Mouse (Mus musculus) CH12.LX (cell line): ENCODE measurements at regions not wholly inside any gene's neighbourhood (a gene's known extent, or its start where the extent isn't known, plus 50 kb on each side); places are given as distances from the start of the nearest gene placed in this dataset.

Source experiments
- DNase-seq: peaks from one replicate; pipeline ENCODE4 v3.0.0-alpha.2; 2013; ENCODE audit errors: extremely low read depth
- H3K27ac ChIP-seq: 2 replicates; pipeline ENCODE4 v1.5.1; 2012; ENCODE audit warnings: low read depth, mild to moderate bottlenecking, control low read depth, moderate library complexity; ENCODE audit not compliant: insufficient read depth
- H3K27me3 ChIP-seq: replicated peaks from 2 replicates; pipeline ENCODE3; 2012; ENCODE audit warnings: inconsistent platforms
- H3K36me3 ChIP-seq, 2 experiments: replicated peaks in 1 of 2; 2 replicates each; pipeline versions ENCODE3 to v1.6.1; 2012; ENCODE audit warnings: inconsistent platforms in 1 of 2, low read length in 1 of 2, mild to moderate bottlenecking in 1 of 2, mixed read lengths in 1 of 2, moderate library complexity in 1 of 2; ENCODE audit not compliant: control insufficient read depth in 1 of 2, insufficient read depth in 1 of 2
- H3K4me1 ChIP-seq, 2 experiments: 2 replicates each; pipeline ENCODE4 v1.6.1; 2012; ENCODE audit warnings: inconsistent platforms in 1 of 2, moderate library complexity in 1 of 2; ENCODE audit not compliant: insufficient read depth in 2 of 2, control insufficient read depth in 1 of 2
- H3K4me2 ChIP-seq: 2 replicates; pipeline ENCODE4 v1.6.1; 2012; ENCODE audit warnings: low read depth, mild to moderate bottlenecking, control low read depth; ENCODE audit not compliant: poor library complexity, insufficient read depth, severe bottlenecking
- H3K4me3 ChIP-seq, 3 experiments: fragments of 150-350 bp in 1 of 3; sonication (generic) in 1 of 3; replicated peaks in 1 of 3; 2 replicates each; pipeline versions ENCODE3 to v1.5.1; 2011 to 2012; ENCODE audit warnings: low read depth in 2 of 3, low read length in 2 of 3, mild to moderate bottlenecking in 2 of 3, moderate library complexity in 2 of 3, control low read depth in 1 of 3, improper control_type of control experiment in 1 of 3, inconsistent platforms in 1 of 3, mixed read lengths in 1 of 3; ENCODE audit not compliant: poor library complexity in 1 of 3
- H3K79me2 ChIP-seq: replicated peaks from 2 replicates; pipeline ENCODE4 v1.6.1; 2012; ENCODE audit warnings: mild to moderate bottlenecking, moderate library complexity; ENCODE audit not compliant: control insufficient read depth, poor library complexity, insufficient read depth, severe bottlenecking; ENCODE audit errors: extremely low read depth
- H3K9ac ChIP-seq: 2 replicates; pipeline ENCODE4 v1.6.1; 2012; ENCODE audit warnings: low read depth, mild to moderate bottlenecking, control low read depth, moderate library complexity; ENCODE audit not compliant: insufficient read depth
- H3K9me3 ChIP-seq: replicated peaks from 2 replicates; pipeline ENCODE3; 2012; ENCODE audit warnings: low read length, inconsistent platforms, mixed read lengths
- BHLHE40 ChIP-seq: IDR thresholded peaks from 2 replicates; pipeline ENCODE4 v1.6.1; 2011; ENCODE audit warnings: mild to moderate bottlenecking, low read depth, low read length, improper control_type of control experiment
- CHD1 ChIP-seq: IDR thresholded peaks from 2 replicates; pipeline ENCODE4 v1.6.1; 2012; ENCODE audit warnings: low read depth, low read length, improper control_type of control experiment, inconsistent platforms
- CHD2 ChIP-seq: IDR thresholded peaks from 2 replicates; pipeline ENCODE4 v1.6.1; 2011; ENCODE audit warnings: low read length, improper control_type of control experiment
- CTCF ChIP-seq, 2 experiments: IDR thresholded peaks in 1 of 2; conservative IDR thresholded peaks in 1 of 2; 2 replicates each; pipeline ENCODE4 v1.5.1; 2011 to 2012; ENCODE audit warnings: low read depth in 2 of 2, low read length in 2 of 2, improper control_type of control experiment in 1 of 2, inconsistent platforms in 1 of 2, mild to moderate bottlenecking in 1 of 2, moderate library complexity in 1 of 2
- E2F4 ChIP-seq: IDR thresholded peaks from 2 replicates; pipeline ENCODE4 v1.6.1; 2011; ENCODE audit warnings: low read depth, low read length, improper control_type of control experiment; ENCODE audit not compliant: insufficient replicate concordance
- EP300 ChIP-seq: IDR thresholded peaks from 2 replicates; pipeline ENCODE4 v1.6.1; 2011; ENCODE audit warnings: low read length, improper control_type of control experiment
- GABPA ChIP-seq: IDR thresholded peaks from 2 replicates; pipeline ENCODE4 v1.6.1; 2012; ENCODE audit warnings: low read depth, low read length, improper control_type of control experiment, inconsistent platforms; ENCODE audit not compliant: insufficient replicate concordance
- HCFC1 ChIP-seq: IDR thresholded peaks from 2 replicates; pipeline ENCODE4 v1.6.1; 2012; ENCODE audit warnings: low read depth, mild to moderate bottlenecking, inconsistent platforms, low read length, improper control_type of control experiment
- JUN ChIP-seq: IDR thresholded peaks from 2 replicates; pipeline ENCODE4 v1.6.1; 2011; ENCODE audit warnings: low read depth, mild to moderate bottlenecking, low read length, improper control_type of control experiment, moderate library complexity; ENCODE audit not compliant: insufficient read depth
- MAFK ChIP-seq: IDR thresholded peaks from 2 replicates; pipeline ENCODE4 v1.6.1; 2011; ENCODE audit warnings: low read length, improper control_type of control experiment; ENCODE audit not compliant: insufficient replicate concordance
- MAX ChIP-seq: IDR thresholded peaks from 2 replicates; pipeline ENCODE4 v1.6.1; 2011; ENCODE audit warnings: low read length, improper control_type of control experiment
- MAZ ChIP-seq: IDR thresholded peaks from 2 replicates; pipeline ENCODE4 v1.6.1; 2012; ENCODE audit warnings: low read depth, mild to moderate bottlenecking, inconsistent platforms, low read length, improper control_type of control experiment, moderate library complexity
- MXI1 ChIP-seq: IDR thresholded peaks from 2 replicates; pipeline ENCODE4 v1.6.1; 2011; ENCODE audit warnings: mild to moderate bottlenecking, low read depth, low read length, improper control_type of control experiment
- NELFE ChIP-seq: IDR thresholded peaks from 2 replicates; pipeline ENCODE4 v1.6.1; 2011; ENCODE audit warnings: low read depth, low read length, improper control_type of control experiment
- PAX5 ChIP-seq: IDR thresholded peaks from 2 replicates; pipeline ENCODE4 v1.6.1; 2012; ENCODE audit warnings: low read length, inconsistent platforms, mixed read lengths
- POLR2A ChIP-seq: IDR thresholded peaks from 2 replicates; pipeline ENCODE4 v1.6.1; 2011; ENCODE audit warnings: low read depth, mild to moderate bottlenecking, improper control_type of control experiment, low read length
- POLR2AphosphoS2 ChIP-seq: IDR thresholded peaks from 2 replicates; pipeline ENCODE4 v1.6.1; 2011; ENCODE audit warnings: low read depth, low read length, improper control_type of control experiment
- RAD21 ChIP-seq: IDR thresholded peaks from 2 replicates; pipeline ENCODE4 v1.6.1; 2011; ENCODE audit warnings: low read depth, mild to moderate bottlenecking, low read length, improper control_type of control experiment, moderate library complexity
- RCOR1 ChIP-seq: conservative IDR thresholded peaks from 2 replicates; pipeline ENCODE4 v1.6.1; 2012; ENCODE audit warnings: low read depth, mild to moderate bottlenecking, inconsistent platforms, low read length, improper control_type of control experiment
- SIN3A ChIP-seq: IDR thresholded peaks from 2 replicates; pipeline ENCODE4 v1.6.1; 2012; ENCODE audit warnings: low read length, improper control_type of control experiment, inconsistent platforms
- UBTF ChIP-seq: IDR thresholded peaks from 2 replicates; pipeline ENCODE4 v1.6.1; 2012; ENCODE audit warnings: low read depth, mild to moderate bottlenecking, inconsistent platforms, low read length, improper control_type of control experiment, moderate library complexity
- USF2 ChIP-seq: conservative IDR thresholded peaks from 2 replicates; pipeline ENCODE4 v1.6.1; 2011; ENCODE audit warnings: low read depth, low read length, improper control_type of control experiment
- ZC3H11A ChIP-seq: IDR thresholded peaks from 2 replicates; pipeline ENCODE4 v1.6.1; 2012; ENCODE audit warnings: low read depth, mild to moderate bottlenecking, inconsistent platforms, low read length, improper control_type of control experiment
- ZKSCAN1 ChIP-seq: IDR thresholded peaks from 2 replicates; pipeline ENCODE4 v1.6.1; 2012; ENCODE audit warnings: low read depth, inconsistent platforms, low read length, improper control_type of control experiment, borderline replicate concordance
- dilution Hi-C: fragments of 300-500 bp; cut with MboI; formaldehyde crosslinking; loops from 2 replicates; pipeline ENCODE4 v1.14.3; 2020; ENCODE audit warnings: low sequenced_read_pairs; ENCODE audit not compliant: extremely low pct_unique_long_range_greater_than_20kb, extremely low pct_ligation_motif_present
- in situ Hi-C: fragments of 300-500 bp; cut with MboI; formaldehyde crosslinking; loops from 3 replicates; pipeline ENCODE4 v1.14.3; 2019; ENCODE audit warnings: low sequenced_read_pairs, low pct_ligation_motif_present, low pct_unique_long_range_greater_than_20kb, mixed read lengths

DNA sequence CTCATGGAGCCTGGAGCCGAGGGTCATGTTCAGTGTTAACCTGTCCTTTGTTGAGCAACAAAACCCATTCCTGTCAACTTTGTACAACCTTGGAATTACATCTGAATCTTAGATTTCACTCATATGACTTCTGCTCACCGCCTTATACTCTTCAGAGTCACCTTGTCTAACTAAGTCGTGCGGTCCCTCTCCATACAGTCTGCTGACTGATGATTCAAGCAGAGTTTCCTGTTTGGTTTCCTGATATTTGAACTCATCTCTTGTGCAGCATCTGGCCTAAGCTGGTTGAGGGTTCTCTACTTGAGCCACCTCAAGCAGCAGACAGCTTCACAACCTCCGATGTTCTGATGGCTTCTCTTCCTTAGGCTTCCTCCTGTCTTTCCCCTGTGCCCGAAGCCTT, 78.3 kb upstream of the Ccn6 start:
- Histone ChIP-seq H3K4me3 (no peak overlapping the region), H3K27ac (no peak overlapping the region), H3K36me3 (no peaks in the 10 kb centered on the region), H3K4me2 (no peak overlapping the region), H3K9ac (no peak overlapping the region), H3K4me1 (peaks cover 0 to 24% of the 10 kb centered on the region in 2 experiments; a peak in 2 of 4 replicates), H3K79me2 (no peaks in the 10 kb centered on the region), H3K9me3 (no peaks in the 10 kb centered on the region), H3K27me3 (no peaks in the 10 kb centered on the region)
- no peak for TF ChIP-seq SIN3A
- no peak for TF ChIP-seq GABPA
- TF ChIP-seq CHD1 = no peak
- no peak for TF ChIP-seq PAX5
- TF ChIP-seq RCOR1 = no peak
- TF ChIP-seq MAZ = no peak
- no peak for TF ChIP-seq MXI1
- no peak for TF ChIP-seq POLR2A
- TF ChIP-seq JUN = no peak
- no peak for TF ChIP-seq USF2
- no peak for TF ChIP-seq CHD2
- no peak for TF ChIP-seq NELFE
- TF ChIP-seq POLR2AphosphoS2 = no peak
- TF ChIP-seq RAD21 = no peak
- no peak for TF ChIP-seq HCFC1
- TF ChIP-seq EP300 = no peak
- TF ChIP-seq UBTF = no peak
- TF ChIP-seq E2F4 = no peak
- in situ Hi-C loops = no loop called here
- dilution Hi-C loops = no loop called here
- DNase-seq = no peak

DNA sequence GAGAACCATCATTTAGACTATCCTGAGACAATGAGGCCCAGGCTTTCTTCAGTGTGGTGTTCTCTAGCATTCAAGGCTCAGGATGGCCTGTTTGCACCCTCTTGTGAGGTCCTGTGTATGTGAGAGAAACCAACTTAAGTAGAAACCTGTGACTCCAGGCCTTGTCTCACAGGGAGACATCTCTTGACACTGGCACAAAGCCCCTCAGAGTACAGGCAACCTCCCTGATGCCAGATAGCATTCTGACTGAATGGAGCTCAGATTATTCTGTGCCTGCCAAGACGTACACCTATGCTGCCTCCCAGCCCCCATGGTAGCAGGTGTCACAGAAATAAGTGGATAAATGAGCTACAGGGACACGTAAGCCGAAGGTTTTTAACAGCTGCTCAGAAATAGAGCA, 77.9 kb upstream of the Ccn6 start:
- Histone ChIP-seq H3K9me3 (no peaks in the 10 kb centered on the region), H3K4me3 (no peak overlapping the region), H3K27ac (no peak overlapping the region), H3K36me3 (no peaks in the 10 kb centered on the region), H3K4me1 (peaks cover 0 to 24% of the 10 kb centered on the region in 2 experiments; a peak in 2 of 4 replicates), H3K9ac (no peak overlapping the region), H3K79me2 (no peaks in the 10 kb centered on the region), H3K4me2 (no peak overlapping the region), H3K27me3 (no peaks in the 10 kb centered on the region)
- dilution Hi-C loops = no loop called here
- TF ChIP-seq USF2 (no peak), POLR2AphosphoS2 (no peak), POLR2A (no peak), JUN (no peak), ZC3H11A (no peak), MXI1 (no peak), CTCF (conservative IDR thresholded peaks at IDR 0.05 in 1 of 2, IDR thresholded peaks at IDR 0.05 in 1 of 2; ENCODE audit: low read depth in 2 of 2, low read length in 2 of 2) (no peak), BHLHE40 (no peak), MAX (no peak), MAFK (no peak), ZKSCAN1 (no peak)
- no peak for DNase-seq
- in situ Hi-C loops = no loop called here
